Mouse (Mus musculus): ENCODE data around the gene Lrrc8d.
A peak's percentile ranks its signal among the peaks of the same experiment; 100 is the strongest.

Lrrc8d gene

DNA sequence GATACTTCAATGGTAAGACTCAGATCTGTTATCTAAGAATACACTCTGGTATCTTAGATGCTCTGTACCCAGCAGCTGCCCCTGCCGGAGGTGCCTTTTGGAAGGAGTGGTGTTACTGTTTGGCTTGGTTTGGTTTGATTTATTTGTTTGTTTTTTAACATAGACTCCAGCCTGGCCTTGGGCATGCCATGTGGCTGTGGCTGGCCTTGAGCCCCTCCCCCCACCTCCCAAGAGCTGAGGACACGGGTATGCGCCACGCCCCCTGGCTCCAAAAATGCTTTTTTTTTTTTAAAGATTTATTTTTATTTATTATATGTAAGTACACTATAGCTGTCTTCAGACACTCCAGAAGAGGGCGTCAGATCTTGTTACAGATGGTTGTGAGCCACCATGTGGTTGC is 65.6 kb downstream of the Lrrc8d start:
- DNase-seq (ENCODE audit: low spot score) = no peak

DNA sequence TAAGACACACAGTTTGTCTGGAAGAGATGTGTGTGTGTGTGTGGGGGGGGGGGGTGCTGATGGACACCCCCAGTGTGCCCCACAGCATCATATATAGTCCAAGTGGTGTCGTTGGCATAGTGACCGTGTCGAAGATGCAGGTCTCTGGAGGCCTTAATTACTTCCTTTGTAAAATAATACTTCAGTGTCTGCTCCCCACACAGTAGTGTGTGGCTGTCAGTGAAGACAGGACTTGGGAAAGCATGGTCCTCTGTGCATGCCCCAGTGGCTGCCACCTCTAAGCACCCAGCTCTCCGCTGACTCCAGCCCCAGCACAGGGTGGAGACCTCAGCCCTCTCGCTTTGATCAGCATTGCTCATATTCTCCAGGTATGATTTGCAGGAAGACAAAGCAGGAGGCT is 76.6 kb downstream of the Lrrc8d start:
- DNase-seq (ENCODE audit: low spot score) = no peak

DNA sequence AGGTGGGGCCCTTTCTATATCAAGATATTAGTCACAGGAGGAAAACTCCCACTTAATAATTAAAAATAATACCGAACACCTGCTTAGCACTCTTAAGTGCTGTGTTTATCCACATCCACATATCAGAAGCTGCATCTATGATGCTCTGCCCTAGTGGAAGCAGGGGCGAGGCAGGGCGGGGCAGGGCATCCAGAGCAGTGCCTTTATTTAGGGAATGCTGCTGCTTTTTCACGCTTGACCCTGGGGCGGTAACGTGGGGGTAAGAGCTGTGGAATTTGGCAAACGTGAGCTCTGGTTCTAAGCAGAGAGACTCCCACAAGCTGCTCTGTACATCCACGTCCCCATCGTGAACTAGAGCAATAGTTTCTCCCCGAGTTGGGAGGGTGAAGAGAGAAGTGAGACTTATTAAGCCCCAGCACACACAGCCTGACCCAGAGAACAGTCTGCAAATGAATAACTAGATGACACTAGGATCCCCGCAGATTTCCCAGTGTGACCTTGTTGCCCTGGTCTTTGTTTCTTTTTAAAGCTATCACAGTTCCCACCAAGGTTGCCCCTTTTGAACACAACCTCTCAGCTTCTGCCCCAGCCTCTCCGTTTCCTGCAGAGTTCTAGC is 77.3 kb downstream of the Lrrc8d start:
- DNase-seq (ENCODE audit: low spot score) = no peak

DNA sequence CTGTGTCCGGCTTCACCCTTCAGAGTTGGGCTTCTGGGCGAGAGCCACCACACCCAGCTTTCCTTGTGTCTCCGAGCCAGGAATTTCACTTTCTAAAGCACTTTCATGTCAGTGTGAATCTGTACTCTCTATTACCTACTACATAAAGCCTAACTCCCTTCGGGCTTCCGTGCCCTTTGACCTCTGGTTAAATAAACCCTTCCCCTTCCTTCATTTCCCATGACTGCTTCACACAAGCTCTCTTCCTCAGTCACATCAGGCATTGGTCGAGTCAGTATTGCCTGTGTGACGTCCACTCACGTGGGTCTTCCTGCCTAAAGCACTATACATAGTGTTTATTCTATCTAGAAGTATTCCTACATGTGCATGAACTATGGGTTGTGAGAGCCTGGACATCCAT is 77.9 kb downstream of the Lrrc8d start:
- DNase-seq (ENCODE audit: low spot score) = no peak

DNA sequence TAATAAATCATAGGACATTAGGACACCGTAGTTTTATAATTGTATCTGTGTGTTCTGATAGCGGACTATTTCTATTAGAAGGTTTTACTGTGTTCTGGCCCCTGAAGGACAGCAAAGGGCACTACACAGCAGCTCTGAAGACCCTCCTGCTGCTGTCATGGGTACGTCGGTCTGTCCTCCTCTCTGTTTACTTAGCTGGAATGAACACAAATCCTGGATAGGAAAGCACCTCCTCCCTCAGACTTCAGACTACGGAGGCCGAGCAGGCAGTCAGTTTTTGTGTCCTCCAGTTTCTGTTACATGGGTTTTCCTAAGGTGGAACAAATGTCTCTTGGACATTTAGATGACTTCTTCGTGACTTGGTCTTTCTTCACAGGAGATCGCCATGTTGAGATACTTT is 78.4 kb downstream of the Lrrc8d start:
- DNase-seq (ENCODE audit: low spot score) = no peak

DNA sequence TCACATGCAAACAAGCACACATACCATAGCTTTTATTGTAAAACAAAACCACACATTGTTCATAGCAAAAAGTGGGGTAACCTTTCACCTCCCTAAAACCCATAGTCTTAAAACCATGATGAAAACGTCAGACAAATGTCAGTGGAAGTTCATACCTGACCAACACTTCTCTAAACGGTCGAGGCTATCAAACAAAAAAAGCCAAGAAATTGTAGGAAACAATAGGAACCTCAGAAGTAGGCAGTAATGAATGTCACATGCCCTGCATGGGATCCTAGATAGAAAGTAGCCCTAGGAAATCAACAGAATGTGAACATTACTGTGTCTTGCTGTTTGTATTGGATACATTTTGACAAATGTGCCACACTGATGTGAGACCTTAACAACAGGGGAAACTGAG is 79.0 kb downstream of the Lrrc8d start:
- no peak for DNase-seq (ENCODE audit: low spot score)

DNA sequence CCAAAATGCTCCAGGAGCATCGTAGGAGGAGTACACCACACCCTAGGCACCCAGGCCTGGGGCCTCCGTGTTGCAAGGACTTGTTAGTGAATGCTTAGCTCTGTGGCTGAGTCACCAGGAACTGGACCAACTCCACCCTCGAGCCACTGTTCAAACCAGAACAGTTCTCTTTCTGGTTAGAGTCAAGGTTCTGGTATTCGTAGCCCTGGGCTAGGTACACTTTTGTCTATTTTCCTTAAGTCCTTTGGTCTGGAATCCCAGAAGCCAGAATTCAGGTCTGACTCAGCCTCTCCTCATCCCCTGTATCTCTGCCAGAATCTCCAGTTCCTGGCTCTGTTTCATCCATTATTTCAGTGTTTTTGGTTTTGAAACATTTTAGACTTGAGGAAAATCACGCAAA is 79.6 kb downstream of the Lrrc8d start:
- no peak for DNase-seq (ENCODE audit: low spot score)

DNA sequence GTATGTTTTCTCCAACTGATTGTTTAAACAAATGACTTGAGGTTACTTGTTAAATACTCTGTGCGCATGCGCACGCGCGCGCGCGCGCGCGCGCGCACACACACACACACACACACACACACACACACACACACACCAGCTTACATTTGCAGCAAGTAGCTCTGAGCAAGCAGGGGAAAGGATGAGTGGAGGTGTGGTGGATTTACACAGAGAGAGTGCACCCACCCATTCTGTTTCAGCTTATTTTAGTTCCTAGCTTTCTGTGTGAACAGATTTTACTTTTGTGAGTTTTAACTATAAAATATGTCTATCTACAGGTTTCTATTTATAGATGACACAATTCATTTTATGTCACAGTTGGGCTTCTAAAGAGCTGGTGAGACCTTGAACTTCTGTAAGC is 84.1 kb downstream of the Lrrc8d start:
- DNase-seq (ENCODE audit: low spot score) = no peak

DNA sequence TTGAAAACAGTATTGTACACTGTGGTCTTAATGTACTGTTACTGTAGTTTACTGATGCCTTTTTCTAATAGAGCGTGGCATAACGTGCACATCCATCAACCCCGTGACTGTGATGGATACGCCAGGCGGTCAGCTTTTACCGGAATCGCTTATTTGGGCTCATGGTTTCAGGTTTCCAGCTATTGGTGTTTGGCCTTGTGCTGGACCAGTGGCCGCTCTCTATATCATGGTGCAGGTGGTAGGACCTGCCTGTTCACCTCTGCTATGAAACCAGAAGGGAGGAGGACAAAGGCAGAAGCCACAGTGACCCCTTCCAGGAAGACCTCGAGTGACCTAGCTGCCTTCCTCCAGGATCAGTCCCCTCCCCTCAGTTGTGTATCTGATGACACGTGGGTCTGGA is 85.0 kb downstream of the Lrrc8d start:
- DNase-seq (ENCODE audit: low spot score) = no peak

DNA sequence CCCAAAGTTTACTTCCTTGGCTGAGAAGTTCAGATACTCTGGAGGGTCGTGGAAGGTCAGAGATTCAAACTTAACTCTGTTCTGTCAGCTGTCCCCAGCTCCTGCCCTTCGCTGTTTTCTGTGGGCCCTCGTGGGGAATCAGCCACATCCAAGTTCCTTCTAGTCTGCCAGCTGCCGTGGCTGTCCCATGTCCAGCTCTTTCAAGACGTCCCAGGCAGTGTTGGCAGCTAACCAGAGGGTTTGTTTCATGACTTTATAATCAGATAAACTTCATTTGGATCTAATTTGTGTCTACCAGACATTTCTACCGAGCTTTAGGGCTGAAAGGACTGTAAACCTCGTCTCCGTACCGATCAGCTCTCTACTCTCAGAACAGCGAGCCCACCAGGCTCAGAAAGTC is 87.8 kb downstream of the Lrrc8d start:
- no peak for DNase-seq (ENCODE audit: low spot score)

DNA sequence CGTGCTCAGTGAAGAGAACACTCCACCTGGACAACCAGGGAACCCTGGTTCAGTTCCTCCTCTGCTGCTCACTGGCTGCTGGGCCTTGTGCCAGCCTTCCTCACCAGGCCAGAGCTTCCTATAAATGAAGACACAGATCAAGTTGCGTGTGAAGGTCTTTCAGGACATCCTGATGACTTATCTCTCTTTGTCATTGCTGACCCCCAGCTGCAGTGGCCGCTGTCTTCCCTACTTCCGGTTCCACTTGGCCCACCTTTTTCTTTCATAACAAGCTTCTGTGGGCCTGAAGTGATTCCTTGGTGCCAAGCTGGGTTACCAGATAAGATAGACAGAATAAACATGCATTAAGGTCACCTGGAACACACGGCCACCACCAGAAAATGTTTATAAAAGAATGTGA is 90.0 kb downstream of the Lrrc8d start:
- no peak for DNase-seq (ENCODE audit: low spot score)

DNA sequence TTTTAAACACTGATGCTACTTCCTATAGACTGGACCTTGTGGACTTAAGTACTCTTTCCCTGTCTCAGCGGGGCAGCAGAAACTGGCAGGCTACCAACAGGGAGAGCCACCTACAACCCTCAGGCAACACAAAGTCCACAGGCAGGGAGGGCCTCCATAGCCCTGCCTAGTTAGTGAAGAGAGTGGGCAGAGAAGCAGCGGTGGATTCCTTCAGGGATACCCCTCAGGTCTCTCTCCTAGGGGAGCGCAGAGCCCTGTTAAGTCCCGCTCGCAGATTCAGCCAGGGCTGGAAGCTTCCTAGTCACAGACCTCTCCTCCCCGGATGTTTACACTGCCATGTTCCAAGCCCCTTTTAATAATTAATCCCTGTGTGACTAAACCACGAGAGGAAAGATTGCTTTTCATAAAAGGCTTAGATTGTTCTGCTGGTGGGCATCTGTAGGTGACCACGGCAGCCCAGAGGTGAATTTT is 92.6 kb downstream of the Lrrc8d start:
- DNase-seq (ENCODE audit: low spot score) = no peak

DNA sequence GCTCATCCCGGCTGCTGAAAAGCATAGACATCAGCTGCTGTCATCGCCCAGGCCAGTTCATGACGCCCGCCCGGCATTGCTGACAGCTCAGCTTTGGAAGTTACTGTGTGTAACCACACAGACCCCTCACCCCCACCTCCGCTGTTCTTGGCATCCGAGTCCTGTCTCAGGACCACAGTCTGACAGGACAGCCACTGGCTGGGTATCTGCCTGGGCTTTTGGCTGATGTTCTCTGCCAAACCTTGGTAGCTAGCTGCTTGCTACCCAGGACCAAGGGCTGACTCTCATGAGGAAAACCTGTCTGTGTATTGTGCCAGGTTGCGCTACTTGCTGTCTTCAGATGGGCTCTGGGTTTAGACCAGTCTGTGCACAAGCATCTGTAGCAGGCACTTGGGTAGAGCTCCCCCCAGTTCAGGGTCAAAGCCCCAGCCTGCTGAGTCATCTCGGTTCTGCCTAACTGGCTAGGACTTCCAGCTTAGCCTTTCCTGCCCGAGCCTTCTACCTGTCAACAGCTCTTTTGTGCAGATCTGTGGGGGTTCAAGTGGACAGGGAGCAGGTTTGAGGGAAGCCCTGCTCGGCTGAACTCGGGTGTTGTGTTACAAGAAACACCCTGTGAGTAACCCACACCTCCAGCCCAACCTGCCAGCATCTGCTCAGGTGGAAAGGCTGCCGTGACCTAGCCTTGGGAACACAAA is 93.2 kb downstream of the Lrrc8d start:
- DNase-seq (ENCODE audit: low spot score) = no peak

DNA sequence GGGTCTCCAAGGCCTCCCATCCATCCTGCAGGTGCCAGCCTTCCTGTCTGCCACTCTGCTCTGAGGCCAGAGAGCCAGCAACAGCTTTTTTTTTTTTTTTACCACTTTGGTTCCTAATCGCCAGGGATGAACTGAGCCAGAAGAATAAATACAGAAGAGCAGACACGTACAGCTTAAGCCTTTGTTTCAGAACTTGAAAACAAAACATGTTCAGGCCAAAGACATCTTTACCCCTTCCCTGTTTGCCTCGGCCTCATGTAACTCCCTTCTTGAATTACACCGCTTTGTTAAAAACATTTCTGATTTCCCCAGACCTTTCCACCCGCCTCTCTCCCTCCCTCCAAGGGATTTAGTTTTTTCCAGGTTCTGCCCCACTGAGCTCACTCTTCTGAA is 93.8 kb downstream of the Lrrc8d start:
- DNase-seq (ENCODE audit: low spot score) = no peak

DNA sequence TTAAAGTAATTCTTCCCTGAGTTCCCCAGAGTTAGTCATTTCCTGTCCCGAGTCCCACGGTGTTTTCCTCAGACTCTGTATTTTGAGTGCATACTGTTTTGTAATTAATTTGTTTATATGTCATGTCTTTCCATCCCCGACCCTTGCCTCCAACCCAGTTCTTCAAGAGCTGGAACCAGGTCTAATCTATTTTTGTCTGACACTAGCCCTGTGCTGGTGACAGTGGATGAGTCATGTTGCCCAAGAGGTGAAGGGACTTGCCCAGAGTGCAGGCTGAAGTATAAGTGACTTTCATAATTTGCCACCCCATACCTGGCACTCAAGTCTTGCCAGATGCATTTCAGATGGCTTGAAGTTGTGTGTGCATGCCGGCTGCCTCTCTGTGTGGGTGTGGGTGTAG is 98.7 kb downstream of the Lrrc8d start:
- DNase-seq (ENCODE audit: low spot score) = no peak

DNA sequence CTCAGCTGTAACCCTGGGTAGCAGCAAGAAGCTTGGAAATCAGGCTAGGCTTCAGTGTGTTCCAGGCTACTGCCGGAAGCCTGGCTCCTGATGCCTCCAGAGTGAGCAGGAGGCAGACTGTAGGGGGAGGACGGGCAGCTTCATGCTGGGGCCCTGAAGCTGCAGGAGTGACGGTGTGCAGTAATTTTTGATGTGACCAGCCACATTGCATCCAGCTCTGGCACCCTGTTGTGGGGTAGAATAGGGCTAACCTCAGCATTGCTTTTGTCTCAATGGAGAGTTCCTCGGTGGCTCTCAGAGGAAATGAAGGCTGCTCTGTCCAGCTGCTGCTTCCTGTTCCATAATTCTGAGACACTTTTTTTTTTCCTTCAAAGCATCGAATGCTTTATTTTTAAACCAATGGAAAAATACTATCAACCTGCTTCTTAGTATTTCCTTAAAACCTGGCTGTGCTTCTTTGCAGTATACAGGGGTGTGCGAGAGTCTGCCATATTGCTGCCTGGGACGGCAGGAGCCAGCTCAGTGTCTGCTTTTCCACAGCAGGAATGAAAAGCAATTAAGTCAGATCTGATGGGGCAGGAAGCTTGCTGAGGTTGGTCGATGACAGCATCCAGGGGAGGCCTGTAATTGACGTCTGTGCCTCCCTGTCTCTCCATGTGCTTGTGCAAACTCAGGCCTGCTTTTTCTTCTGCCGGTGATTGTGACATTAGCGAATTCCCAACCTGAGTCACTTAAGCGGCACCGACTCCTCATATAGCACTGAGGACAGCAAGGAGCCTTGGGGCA is 100.3 kb downstream of the Lrrc8d start:
- no peak for DNase-seq (ENCODE audit: low spot score)

DNA sequence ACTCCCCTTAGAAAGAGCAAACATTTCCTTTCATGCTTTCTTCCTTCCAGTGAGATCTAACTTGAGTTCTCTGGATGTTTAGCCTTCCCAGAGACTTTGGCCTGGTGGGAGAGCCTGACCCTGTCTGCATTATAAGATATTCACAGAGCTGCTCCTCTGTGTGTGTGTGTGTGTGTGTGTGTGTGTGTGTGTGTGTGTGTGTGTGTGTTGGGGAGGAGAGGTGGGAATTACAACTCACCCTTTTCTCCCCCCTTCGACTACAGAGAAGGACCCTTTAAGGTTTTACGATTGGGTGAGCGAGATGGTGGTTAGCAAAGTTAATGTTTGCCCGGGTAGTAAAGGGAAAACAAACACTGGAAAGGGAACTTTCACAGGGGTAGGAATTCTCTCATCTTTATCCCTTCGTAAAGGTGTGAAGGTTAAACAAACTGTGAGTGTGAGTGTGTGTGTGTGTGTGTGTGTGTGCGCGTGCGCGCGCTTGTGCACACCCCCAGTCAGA is 101.3 kb downstream of the Lrrc8d start:
- DNase-seq (ENCODE audit: low spot score) = no peak

DNA sequence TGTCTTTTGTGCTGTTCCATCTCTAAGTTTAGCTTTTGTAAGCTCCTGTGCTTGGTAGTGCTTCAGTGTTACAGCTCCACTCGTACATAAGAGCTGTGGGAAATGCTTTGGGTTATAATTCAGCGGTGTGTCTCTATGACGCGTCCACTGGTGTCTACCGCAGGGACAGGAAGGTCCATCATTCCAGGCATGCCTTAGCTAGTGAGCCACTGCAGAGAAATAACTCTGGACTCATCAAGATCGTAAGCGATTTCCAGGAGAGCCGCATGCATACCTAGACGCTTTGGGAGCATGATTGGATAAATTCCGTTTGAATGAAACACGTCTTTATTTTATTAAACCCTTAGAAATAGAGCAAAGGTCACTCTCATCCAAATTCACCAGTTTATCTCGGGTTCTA is 106.2 kb downstream of the Lrrc8d start:
- no peak for DNase-seq (ENCODE audit: low spot score)

DNA sequence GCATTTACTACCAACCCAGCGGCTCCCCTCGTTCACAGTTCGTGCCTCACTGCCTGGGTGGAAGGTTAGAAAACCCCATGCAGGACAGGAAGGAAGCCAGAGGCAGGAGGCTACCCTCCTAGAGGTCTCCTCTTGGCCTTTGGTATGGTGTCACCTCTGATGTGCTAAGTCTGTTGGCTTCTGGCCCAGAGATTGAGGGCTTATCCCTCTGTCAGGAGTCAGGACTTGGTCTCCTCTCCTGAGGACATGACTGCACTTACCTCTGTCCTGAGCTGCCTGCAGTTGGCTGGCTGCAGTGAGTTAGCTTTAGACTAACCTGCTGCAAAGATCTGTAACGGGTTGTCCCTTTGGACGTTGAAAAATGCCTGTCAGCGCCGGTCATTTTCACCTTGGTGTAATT is 107.7 kb downstream of the Lrrc8d start:
- no peak for DNase-seq (ENCODE audit: low spot score)

DNA sequence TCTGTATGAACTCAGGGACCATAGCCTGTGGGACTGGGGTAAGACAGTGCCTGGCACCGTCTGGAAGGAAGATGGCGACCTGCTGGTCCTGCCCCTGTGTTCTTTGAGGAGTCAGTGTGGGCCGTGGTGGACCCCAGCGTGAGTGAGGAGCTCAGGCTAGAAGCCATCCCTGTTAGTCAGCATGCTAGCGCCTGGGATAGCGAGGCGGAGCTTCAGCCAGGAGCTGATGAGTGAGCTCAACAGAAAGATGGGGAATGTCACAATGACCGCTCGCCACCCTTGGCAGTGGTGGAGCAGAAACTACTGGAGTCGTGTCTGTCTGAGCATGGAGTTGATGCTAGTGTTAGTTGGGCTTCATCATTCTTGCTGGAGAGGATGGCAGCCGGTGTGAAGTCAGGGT is 109.3 kb downstream of the Lrrc8d start:
- DNase-seq (ENCODE audit: low spot score) = no peak

DNA sequence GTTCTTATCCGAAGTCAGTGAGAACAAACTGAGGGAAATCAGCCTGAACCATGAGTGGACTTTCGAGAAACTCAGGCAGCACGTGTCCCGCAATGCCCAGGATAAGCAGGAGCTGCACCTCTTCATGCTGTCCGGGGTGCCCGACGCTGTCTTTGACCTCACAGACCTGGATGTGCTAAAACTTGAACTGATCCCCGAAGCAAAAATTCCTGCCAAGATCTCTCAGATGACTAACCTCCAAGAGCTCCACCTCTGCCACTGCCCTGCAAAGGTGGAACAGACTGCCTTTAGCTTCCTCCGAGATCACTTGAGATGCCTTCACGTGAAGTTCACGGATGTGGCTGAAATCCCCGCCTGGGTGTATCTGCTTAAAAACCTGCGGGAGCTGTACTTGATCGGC is 113.3 kb downstream of the Lrrc8d start:
- DNase-seq (ENCODE audit: low spot score) = no peak

DNA sequence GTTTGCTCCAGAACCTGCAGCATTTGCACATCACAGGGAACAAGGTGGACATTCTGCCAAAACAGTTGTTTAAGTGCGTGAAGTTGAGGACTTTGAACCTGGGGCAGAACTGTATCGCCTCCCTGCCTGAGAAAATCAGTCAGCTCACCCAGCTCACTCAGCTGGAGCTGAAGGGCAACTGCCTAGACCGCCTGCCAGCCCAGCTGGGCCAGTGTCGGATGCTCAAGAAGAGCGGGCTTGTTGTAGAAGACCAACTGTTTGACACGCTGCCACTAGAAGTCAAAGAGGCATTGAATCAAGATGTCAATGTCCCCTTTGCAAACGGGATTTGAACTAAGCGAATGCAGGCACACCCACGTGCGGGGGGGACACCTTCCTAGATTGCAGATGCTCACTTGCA is 114.2 kb downstream of the Lrrc8d start:
- DNase-seq (ENCODE audit: low spot score) = peak; percentile 54

DNA sequence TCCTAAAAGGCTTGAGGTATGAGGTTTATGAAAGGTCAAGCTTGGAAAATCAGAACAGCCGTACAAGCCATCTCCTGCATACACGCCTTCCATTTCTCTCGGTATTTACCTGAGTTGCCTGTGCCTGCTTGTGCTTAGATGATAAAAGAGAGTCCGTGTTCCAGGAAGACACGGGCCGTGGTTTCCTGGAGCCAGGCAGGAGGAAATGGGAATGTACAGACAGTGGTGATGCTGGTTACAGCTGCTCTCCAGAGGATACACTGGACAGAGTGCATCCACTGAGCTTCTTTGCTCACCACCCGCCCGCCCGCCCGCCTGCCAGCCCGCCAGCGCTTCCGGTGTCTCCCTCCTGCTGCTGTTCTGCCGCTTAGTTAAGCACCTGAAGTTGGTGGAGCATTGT is 116.3 kb downstream of the Lrrc8d start:
- no peak for DNase-seq (ENCODE audit: low spot score)

Measured in testis, postnatal 14 days (tissue).